17 mouse cellular contexts compared by ENCODE assay signal in genomic region chr7:99161961-99162360, GRCm38 (mm10). TPM values are rescaled to one million over a fixed set of nuclear protein-coding genes. Genes with fewer than 3 reads are reported as not detected.
DNase-seq lines count a peak whose midpoint lies in the region; ATAC-seq and TF ChIP-seq lines count a peak whose summit lies in the region.
"Had no signal": no experiment of that assay in that cellular context is flagged by ENCODE, and none has a peak within 500 bp of the region (broad histone marks: within the 10 kb centered on the region; RNA-seq: fewer than 3 reads in every experiment).

No protein-coding gene starts in this region.

- H3K27ac ChIP-seq in forebrain, embryonic 10.5 days: peak overlapping the region; percentile 60
- no peak overlapping the region for H3K27ac ChIP-seq in forebrain, embryonic 11.5 days (ENCODE audit: low read depth, low read length)
- H3K27ac ChIP-seq in heart, postnatal 0 days (ENCODE audit: low read depth): peak overlapping the region; percentile 66
- peak overlapping the region; percentile 43 for H3K27ac ChIP-seq in kidney, postnatal 0 days
- 0 out of 2 replicates have a peak overlapping the region, but pooled peaks have one; percentile 7 for H3K27ac ChIP-seq in liver, embryonic 15.5 days (replicated peaks)
- H3K27ac ChIP-seq: embryonic facial prominence, embryonic 12.5 days; forebrain, embryonic 15.5 days; limb, embryonic 12.5 days had no signal

- H3K4me1 ChIP-seq in forebrain, embryonic 10.5 days: peaks cover 26% of the 10 kb centered on the region
- H3K4me1 ChIP-seq in forebrain, embryonic 11.5 days (replicated peaks; ENCODE audit: control insufficient read depth, insufficient read depth, low read length): no peaks in the 10 kb centered on the region
- peaks cover 9% of the 10 kb centered on the region for H3K4me1 ChIP-seq in heart, postnatal 0 days (ENCODE audit: control insufficient read depth, insufficient read depth)
- peaks cover 9% of the 10 kb centered on the region; the same call in 1 of the 2 replicates for H3K4me1 ChIP-seq in kidney, postnatal 0 days (replicated peaks; ENCODE audit: insufficient read depth, low read length)
- peaks cover 65% of the 10 kb centered on the region for H3K4me1 ChIP-seq in liver, embryonic 15.5 days (replicated peaks)
- H3K4me1 ChIP-seq: forebrain, embryonic 15.5 days; limb, embryonic 12.5 days had no signal

- DNase-seq in forebrain, embryonic 10.5 days (ENCODE audit: extremely low spot score, low spot score): no peak
- DNase-seq in forebrain, embryonic 11.5 days (ENCODE audit: low spot score): no peak
- DNase-seq in heart, postnatal 0 days (ENCODE audit: low spot score): no peak
- DNase-seq in heart, postnatal 36 days: no peak
- DNase-seq in kidney, postnatal 0 days (ENCODE audit: low spot score): no peak
- DNase-seq in kidney, postnatal 14 days: no peak
- no peak for DNase-seq in right cerebral cortex, postnatal 25 days
- DNase-seq: adrenal gland, adult 8-10 months; cerebellum, adult 9-10 months; lung, embryonic 14.5 days; retina, postnatal 1 day had no signal

- no peak overlapping the region for H3K9ac ChIP-seq in forebrain, embryonic 11.5 days (ENCODE audit: low read length)
- H3K9ac ChIP-seq in heart, postnatal 0 days (replicated peaks; ENCODE audit: low read depth, low read length): no peak overlapping the region
- no peak overlapping the region for H3K9ac ChIP-seq in kidney, postnatal 0 days (ENCODE audit: low read depth, low read length)
- no peak overlapping the region for H3K9ac ChIP-seq in liver, embryonic 15.5 days
- H3K9ac ChIP-seq: embryonic facial prominence, embryonic 12.5 days; forebrain, embryonic 15.5 days; limb, embryonic 12.5 days; lung, embryonic 14.5 days had no signal

- no peaks in the 10 kb centered on the region for H3K27me3 ChIP-seq in forebrain, embryonic 10.5 days (ENCODE audit: poor library complexity, severe bottlenecking)
- no peaks in the 10 kb centered on the region for H3K27me3 ChIP-seq in forebrain, embryonic 11.5 days (ENCODE audit: control insufficient read depth, insufficient read depth, low read length)
- no peaks in the 10 kb centered on the region for H3K27me3 ChIP-seq in heart, postnatal 0 days (ENCODE audit: control insufficient read depth, insufficient read depth, low read length)
- no peaks in the 10 kb centered on the region for H3K27me3 ChIP-seq in kidney, postnatal 0 days (ENCODE audit: insufficient read depth, low read length)
- no peaks in the 10 kb centered on the region for H3K27me3 ChIP-seq in liver, embryonic 15.5 days
- H3K27me3 ChIP-seq: embryonic facial prominence, embryonic 12.5 days; forebrain, embryonic 15.5 days; limb, embryonic 12.5 days had no signal

- no peaks in the 10 kb centered on the region for H3K9me3 ChIP-seq in forebrain, embryonic 10.5 days
- H3K9me3 ChIP-seq in forebrain, embryonic 11.5 days (ENCODE audit: control insufficient read depth, low read length): no peaks in the 10 kb centered on the region
- H3K9me3 ChIP-seq in heart, postnatal 0 days (replicated peaks; ENCODE audit: control insufficient read depth, low read length): no peaks in the 10 kb centered on the region
- H3K9me3 ChIP-seq in kidney, postnatal 0 days (replicated peaks; ENCODE audit: low read length): no peaks in the 10 kb centered on the region
- no peaks in the 10 kb centered on the region for H3K9me3 ChIP-seq in liver, embryonic 15.5 days (replicated peaks)
- H3K9me3 ChIP-seq: embryonic facial prominence, embryonic 12.5 days; forebrain, embryonic 15.5 days; limb, embryonic 12.5 days had no signal

- no peak for TF ChIP-seq EP300 in heart, postnatal 0 days (IDR thresholded peaks at IDR 0.05; ENCODE audit: low read depth)

- intact Hi-C loops in heart, postnatal 36 days (cut with DNase I): no loop called here

- no peaks in the 10 kb centered on the region for H3K36me3 ChIP-seq in forebrain, embryonic 10.5 days (replicated peaks)
- no peaks in the 10 kb centered on the region for H3K36me3 ChIP-seq in forebrain, embryonic 11.5 days (ENCODE audit: control insufficient read depth, insufficient read depth, low read length)
- H3K36me3 ChIP-seq in heart, postnatal 0 days (replicated peaks; ENCODE audit: control insufficient read depth, insufficient read depth, low read length): 0 out of 2 replicates have a peak, but pooled peaks cover 7% of the 10 kb centered on the region
- H3K36me3 ChIP-seq in kidney, postnatal 0 days (ENCODE audit: insufficient read depth, low read length): no peaks in the 10 kb centered on the region
- H3K36me3 ChIP-seq in liver, embryonic 15.5 days (replicated peaks): peaks cover 28% of the 10 kb centered on the region
- H3K36me3 ChIP-seq: embryonic facial prominence, embryonic 12.5 days; forebrain, embryonic 15.5 days; limb, embryonic 12.5 days had no signal

- H3K4me2 ChIP-seq in forebrain, embryonic 11.5 days (ENCODE audit: low read depth, low read length, severe bottlenecking): no peak overlapping the region
- no peak overlapping the region for H3K4me2 ChIP-seq in heart, postnatal 0 days (ENCODE audit: low read depth, low read length)
- H3K4me2 ChIP-seq in kidney, postnatal 0 days (ENCODE audit: low read length): no peak overlapping the region
- no peak overlapping the region for H3K4me2 ChIP-seq in liver, embryonic 15.5 days
- H3K4me2 ChIP-seq: embryonic facial prominence, embryonic 12.5 days; forebrain, embryonic 15.5 days; limb, embryonic 12.5 days; lung, embryonic 14.5 days had no signal

- no peak overlapping the region for H3K4me3 ChIP-seq in forebrain, embryonic 10.5 days
- no peak overlapping the region for H3K4me3 ChIP-seq in forebrain, embryonic 11.5 days (ENCODE audit: low read depth, low read length)
- no peak overlapping the region for H3K4me3 ChIP-seq in heart, postnatal 0 days (ENCODE audit: low read depth, low read length)
- no peak overlapping the region for H3K4me3 ChIP-seq in kidney, postnatal 0 days (replicated peaks; ENCODE audit: low read depth, low read length)
- H3K4me3 ChIP-seq in liver, embryonic 15.5 days (replicated peaks): no peak overlapping the region
- H3K4me3 ChIP-seq: embryonic facial prominence, embryonic 12.5 days; erythroblast, embryonic 14.5 days; forebrain, embryonic 15.5 days; limb, embryonic 12.5 days had no signal

- no peak for ATAC-seq in forebrain, embryonic 11.5 days (replicated peaks; ENCODE audit: low FRiP score)
- ATAC-seq in heart, postnatal 0 days (ENCODE audit: insufficient read depth, low read depth): no peak
- ATAC-seq in kidney, postnatal 0 days (replicated peaks; ENCODE audit: low FRiP score, low read depth): no peak
- no peak for ATAC-seq in liver, embryonic 15.5 days (ENCODE audit: insufficient read depth)
- ATAC-seq: forebrain, embryonic 15.5 days had no signal

- 91% methylated on average over 11 of the region's 11 CpGs for WGBS in forebrain, embryonic 10.5 days
- WGBS in forebrain, embryonic 11.5 days: 90% methylated on average over 11 of the region's 11 CpGs
- 71% methylated on average over 11 of the region's 11 CpGs for WGBS in heart, postnatal 0 days
- 82% methylated on average over 11 of the region's 11 CpGs for WGBS in kidney, postnatal 0 days
- WGBS in liver, embryonic 15.5 days (ENCODE audit: insufficient replicate concordance): 75% methylated on average over 11 of the region's 11 CpGs

- TF ChIP-seq CTCF in heart, postnatal 0 days (IDR thresholded peaks at IDR 0.05; ENCODE audit: low read depth): no peak
- TF ChIP-seq CTCF in kidney, postnatal 0 days (IDR thresholded peaks at IDR 0.05; ENCODE audit: low read depth): no peak

RNA-seq across cellular contexts. Expression of gene Dgat2, which starts 20.6 kb away (rescaled TPM):
- 12.3 and 14.8 TPM in 2 replicates for polyA plus RNA-seq in forebrain, embryonic 10.5 days (2016; fragmentation: Nextera tagmentation; extraction: Ambion mirVana)
- 9.2 and 9.5 TPM in 2 replicates for polyA plus RNA-seq in forebrain, embryonic 11.5 days (2014; fragmentation: Nextera tagmentation; extraction: Ambion mirVana)
- total RNA-seq in heart, postnatal 0 days (2014; rRNA removed; ENCODE audit: low replicate concordance): 114 and 121 TPM in 2 replicates
- polyA plus RNA-seq in heart, postnatal 0 days (2015; fragmentation: Nextera tagmentation; extraction: Ambion mirVana): 112 and 115 TPM in 2 replicates
- 100 to 1,000 TPM; 395 to 404 TPM for total RNA-seq in heart, postnatal 36 days (2021)
- 53.1 and 57.3 TPM in 2 replicates for polyA plus RNA-seq in kidney, postnatal 0 days (2015; fragmentation: Nextera tagmentation; extraction: Ambion mirVana)
- 137 and 174 TPM in 2 replicates for polyA plus RNA-seq in liver, embryonic 15.5 days (2015; fragmentation: Nextera tagmentation; extraction: Ambion mirVana)
- total RNA-seq: megakaryocyte-erythroid progenitor cell, adult 5-6 weeks had no signal

RNA-seq across cellular contexts. Expression of gene Uvrag, which starts 21.0 kb away (rescaled TPM):
- polyA plus RNA-seq in forebrain, embryonic 10.5 days (2016; fragmentation: Nextera tagmentation; extraction: Ambion mirVana): 9.8 and 10.4 TPM in 2 replicates
- 12.2 and 12.8 TPM in 2 replicates for polyA plus RNA-seq in forebrain, embryonic 11.5 days (2014; fragmentation: Nextera tagmentation; extraction: Ambion mirVana)
- total RNA-seq in heart, postnatal 0 days (2014; rRNA removed; ENCODE audit: low replicate concordance): 37.2 and 38.1 TPM in 2 replicates
- 11.1 and 11.8 TPM in 2 replicates for polyA plus RNA-seq in heart, postnatal 0 days (2015; fragmentation: Nextera tagmentation; extraction: Ambion mirVana)
- 10 to 100 TPM; 21.6 to 28.6 TPM for total RNA-seq in heart, postnatal 36 days (2021)
- 19.0 and 21.6 TPM in 2 replicates for polyA plus RNA-seq in kidney, postnatal 0 days (2015; fragmentation: Nextera tagmentation; extraction: Ambion mirVana)
- 8.3 and 9.7 TPM in 2 replicates for polyA plus RNA-seq in liver, embryonic 15.5 days (2015; fragmentation: Nextera tagmentation; extraction: Ambion mirVana)
